Mouse (Mus musculus): ENCODE measurements around the gene Gm4869. TPM values are rescaled to one million over a fixed set of nuclear protein-coding genes. Genes with fewer than 3 reads are reported as not detected.

Gene Gm4869
- polyA plus RNA-seq, 1 experiment from 2014 or later: not detected

GRCm38 (mm10) chr5:140542811-140543575 is 97.5 kb downstream of the Gm4869 start:
- ATAC-seq (ENCODE audit: low FRiP score): peak; percentile 89
- Histone ChIP-seq H3K9me3 (replicated peaks) (no peaks in the 10 kb centered on the region), H3K4me2 (no peak overlapping the region), H3K9ac (replicated peaks) (no peak overlapping the region), H3K4me3 (replicated peaks) (no peak overlapping the region), H3K4me1 (no peaks in the 10 kb centered on the region), H3K27me3 (replicated peaks) (no peaks in the 10 kb centered on the region), H3K36me3 (no peaks in the 10 kb centered on the region), H3K27ac (replicated peaks) (peak overlapping the region; percentile 73)
- WGBS: 59% methylated on average over 9 of the region's 9 CpGs

Small RNA genes lying within 50 kb of the gene (microRNA-seq; reads per million reads assigned to microRNA genes)
- gene Mir7038: 0.69 reads per million

Other genes starting within 250 kb of the Gm4869 start
- 29.6 and 34.3 TPM in 2 replicates for gene Mad1l1, start 124.1 kb upstream of the Gm4869 start, polyA plus RNA-seq (2015; fragmentation: Nextera tagmentation; extraction: Ambion mirVana)
- gene Nudt1, start 124.0 kb upstream of the Gm4869 start, polyA plus RNA-seq (2015; fragmentation: Nextera tagmentation; extraction: Ambion mirVana): 29.3 and 35.7 TPM in 2 replicates
- 20.8 and 22.3 TPM in 2 replicates for gene Mrm2, start 113.7 kb upstream of the Gm4869 start, polyA plus RNA-seq (2015; fragmentation: Nextera tagmentation; extraction: Ambion mirVana)
- 30.0 and 36.7 TPM in 2 replicates for gene Snx8, start 56.4 kb upstream of the Gm4869 start, polyA plus RNA-seq (2015; fragmentation: Nextera tagmentation; extraction: Ambion mirVana)
- gene Eif3b, start 26.3 kb upstream of the Gm4869 start, polyA plus RNA-seq (2015; fragmentation: Nextera tagmentation; extraction: Ambion mirVana): 80.0 and 93.1 TPM in 2 replicates
- 30.6 and 31.2 TPM in 2 replicates for gene Chst12, start 59.9 kb downstream of the Gm4869 start, polyA plus RNA-seq (2015; fragmentation: Nextera tagmentation; extraction: Ambion mirVana)
- 1.6 TPM in 1 of 2 replicates, not detected in the other for gene Grifin, start 119.4 kb downstream of the Gm4869 start, polyA plus RNA-seq (2015; fragmentation: Nextera tagmentation; extraction: Ambion mirVana)
- 16.7 and 19.4 TPM in 2 replicates for gene Lfng, start 161.7 kb downstream of the Gm4869 start, polyA plus RNA-seq (2015; fragmentation: Nextera tagmentation; extraction: Ambion mirVana)
- gene Ttyh3, start 203.4 kb downstream of the Gm4869 start, polyA plus RNA-seq (2015; fragmentation: Nextera tagmentation; extraction: Ambion mirVana): 58.8 and 63.9 TPM in 2 replicates

Measured in neural tube, embryonic 15.5 days (tissue).